Mouse (Mus musculus): ENCODE results near the gene Atn1.
A peak's percentile ranks its signal among the peaks of the same experiment; 100 is the strongest.
"Not testable (repeated sequence)": the region's sequence is repeated elsewhere in the genome, so short reads cannot be mapped to it uniquely, and the experiment has no call there.

Atn1 gene

DNA sequence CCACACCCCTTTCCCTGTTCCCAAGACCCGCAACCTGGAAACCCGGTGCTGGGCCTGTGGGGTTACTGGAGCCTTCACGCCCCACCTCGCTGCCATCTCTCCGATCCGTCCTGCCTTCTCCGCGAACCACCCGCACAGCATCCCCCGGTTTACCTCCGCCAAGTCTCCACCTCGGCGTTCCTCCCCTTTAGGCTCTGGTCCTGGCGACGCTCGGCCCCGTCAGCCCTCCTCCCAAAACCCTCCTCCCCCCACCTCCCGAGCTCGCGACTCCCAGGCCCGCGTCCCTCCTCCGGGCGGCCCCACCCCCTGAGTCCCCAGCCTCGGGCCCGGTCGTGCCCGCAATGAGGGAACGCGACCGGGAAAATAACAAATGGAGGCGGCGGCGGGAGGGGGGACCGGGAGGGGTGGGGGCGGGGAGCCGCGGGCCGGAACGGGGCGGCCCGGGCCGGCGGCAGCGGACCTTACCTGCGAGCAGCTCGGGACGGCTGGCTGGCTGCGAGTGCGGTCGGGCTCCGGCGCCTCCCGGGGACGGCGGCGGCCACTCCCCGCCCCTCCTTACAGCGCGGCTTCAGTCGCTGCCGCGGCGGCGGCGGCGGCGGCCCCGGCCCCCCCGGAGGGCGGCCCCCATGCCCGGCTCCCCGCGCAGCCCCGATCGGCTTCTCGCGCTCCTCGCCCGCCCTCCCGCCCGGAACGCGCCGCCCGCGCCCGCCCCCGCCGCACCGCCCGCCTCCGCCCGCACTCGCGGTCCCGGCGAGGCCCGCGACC is at the start of gene Atn1, which contains the start of gene Gm45234:
TSS of gene Atn1 (minus strand) at position 694 of the 765 bp plus-strand sequence.
TSS of gene Gm45234 (minus strand) at position 191 of the 765 bp plus-strand sequence.
- no peak for DNase-seq

DNA sequence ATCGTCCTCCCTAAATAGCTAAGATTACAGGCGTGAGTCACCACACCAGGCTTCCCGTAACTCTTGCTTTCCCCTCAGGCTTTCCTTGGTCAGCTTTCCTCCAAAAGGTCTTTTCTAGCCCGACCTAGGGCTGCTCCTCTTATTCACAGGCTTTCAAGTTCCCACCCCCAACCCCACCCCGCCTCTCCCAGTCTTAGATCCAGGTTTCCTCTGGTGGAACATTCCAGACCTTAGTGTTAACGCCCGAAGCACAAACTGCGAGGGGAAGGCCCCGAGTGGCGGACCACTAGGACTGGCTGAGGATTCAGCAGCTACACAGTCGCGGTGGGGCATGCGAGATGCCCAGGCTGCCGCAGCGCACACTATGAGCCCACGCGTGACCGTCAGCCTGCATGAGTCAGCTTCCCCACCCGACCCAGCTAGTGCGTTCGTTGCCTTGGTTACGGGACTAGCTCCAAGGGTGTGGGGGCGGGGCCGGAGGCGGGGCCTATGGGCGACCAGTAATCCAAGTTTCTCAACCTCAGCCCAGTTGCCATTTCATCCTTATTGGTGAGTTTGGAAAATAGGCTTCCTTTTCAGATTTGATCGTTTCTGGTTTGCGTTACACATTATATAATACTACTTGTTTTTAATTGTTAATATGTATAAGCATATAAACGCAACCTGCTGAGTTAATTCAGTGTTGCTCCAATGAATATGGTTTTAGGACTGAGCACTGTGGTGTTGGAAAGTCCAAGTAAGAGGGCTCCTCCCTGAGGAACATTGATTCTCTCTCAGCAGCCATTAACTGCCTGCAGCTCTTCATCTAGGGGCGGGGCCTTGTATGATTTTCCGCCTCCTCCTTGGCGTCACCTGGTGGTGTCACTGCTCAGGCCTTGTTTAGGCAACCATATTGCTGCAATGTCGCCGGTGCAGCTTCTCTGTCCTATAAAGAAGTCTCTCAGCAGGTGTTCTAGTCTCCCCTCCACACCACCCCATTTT is 49.3 kb upstream of the Atn1 start:
- peak; percentile 55 to 71 for DNase-seq

- no peak for DNase-seq
These were observed 48.0 kb upstream of the Atn1 start for GRCm38 (mm10) chr6:124804341-124804740.

DNA sequence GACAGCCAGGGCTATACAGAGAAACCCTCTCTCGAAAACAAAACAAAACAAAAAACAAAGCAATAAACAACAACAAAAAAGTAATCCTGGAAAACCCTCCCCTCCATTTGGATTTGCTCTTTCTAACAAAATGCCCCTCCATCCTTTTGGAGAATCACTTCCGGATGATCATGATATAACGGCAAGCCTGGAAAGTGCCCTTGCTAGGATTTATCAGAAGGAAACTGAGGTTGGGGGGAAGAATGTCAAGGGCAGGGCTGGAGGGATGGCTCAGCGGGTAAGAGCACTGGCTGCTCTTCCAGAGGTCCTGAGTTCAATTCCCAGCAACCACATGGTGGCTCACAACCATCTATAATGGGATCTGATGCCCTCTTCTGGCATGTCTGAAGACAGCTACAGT is 47.4 kb upstream of the Atn1 start:
- not testable (repeated sequence) for DNase-seq

DNA sequence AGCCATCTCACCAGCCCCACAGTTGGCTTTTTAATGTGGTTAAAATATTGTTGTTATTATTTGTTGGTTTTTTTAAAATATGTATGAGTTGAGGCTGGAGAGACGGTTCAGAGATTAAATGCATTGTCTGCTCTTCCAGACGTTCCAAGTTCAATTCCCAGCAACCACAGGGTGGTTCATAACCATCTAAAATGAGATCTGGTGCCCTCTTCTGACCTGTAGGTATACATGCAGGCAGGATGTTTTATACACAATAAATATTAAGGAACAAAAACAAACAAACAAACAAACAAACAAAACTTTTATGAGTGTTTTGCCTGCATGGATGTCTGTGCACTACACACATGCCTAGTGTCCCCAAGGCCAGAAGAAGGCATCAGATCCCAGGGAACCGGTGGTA is 46.7 kb upstream of the Atn1 start:
- no peak for DNase-seq

DNA sequence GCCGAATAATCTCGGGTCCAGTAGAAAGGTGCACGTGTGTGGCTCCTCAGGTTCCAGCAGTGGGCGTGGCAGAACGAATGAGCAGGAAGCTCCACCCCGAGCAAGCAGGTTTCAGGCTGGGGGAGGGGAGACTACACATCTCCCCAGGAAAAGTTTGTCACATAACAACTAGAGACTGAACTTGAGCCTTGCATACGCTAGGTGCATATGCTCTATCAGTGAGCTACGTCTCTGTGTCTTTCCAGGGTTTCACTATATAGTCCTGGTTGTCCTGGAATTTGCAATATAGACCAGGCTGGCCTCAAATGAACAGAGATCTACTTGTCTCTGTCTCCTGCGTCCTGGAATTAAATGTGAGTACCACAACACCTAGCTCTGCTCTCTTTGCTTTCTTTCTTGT is 46.1 kb upstream of the Atn1 start:
- not testable (repeated sequence) for DNase-seq

GRCm38 (mm10) chr6:124796200-124796599 is 39.9 kb upstream of the Atn1 start:
- DNase-seq, result no peak

DNA sequence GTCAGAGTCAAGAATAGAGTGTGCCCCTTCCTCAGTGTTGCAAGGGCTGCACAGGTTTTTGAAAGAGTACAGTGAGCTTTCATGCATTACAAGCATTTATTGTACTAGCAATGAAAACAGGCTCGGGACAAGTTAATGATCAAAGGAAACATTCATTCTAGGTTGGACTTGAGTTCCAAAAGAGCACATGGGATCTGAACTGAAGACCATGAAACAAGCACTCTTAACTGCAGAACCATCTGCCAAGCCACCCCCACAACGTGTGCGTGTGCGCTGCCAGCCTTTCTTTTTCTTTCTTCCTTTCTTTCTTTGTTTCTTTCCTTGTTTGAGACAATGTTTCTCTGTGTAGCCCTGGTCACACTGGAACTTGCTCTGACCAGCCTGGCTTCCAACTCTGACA is 39.5 kb upstream of the Atn1 start:
- no peak for DNase-seq

- no peak for DNase-seq
These were observed 35.6 kb upstream of the Atn1 start for GRCm38 (mm10) chr6:124791911-124792310.

DNA sequence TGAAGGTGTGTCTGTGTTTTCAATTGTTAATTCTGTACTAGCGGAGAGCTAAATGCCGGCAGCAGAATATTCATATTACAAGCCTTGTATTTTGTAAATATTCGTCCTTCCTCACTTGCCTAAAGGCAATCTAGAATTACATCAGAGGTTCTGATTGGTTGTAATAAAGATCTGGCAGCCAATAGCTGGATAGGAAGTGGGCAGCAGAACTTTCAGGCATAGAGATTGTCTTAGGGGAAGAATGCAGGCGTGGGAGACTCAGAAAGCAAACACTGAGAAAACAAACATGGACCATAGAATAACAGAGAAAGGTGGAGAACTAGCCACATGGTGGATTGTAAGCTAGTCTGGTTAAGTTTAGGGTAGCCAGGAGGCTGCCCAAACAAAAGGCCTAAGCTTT is 33.8 kb upstream of the Atn1 start:
- DNase-seq, result no peak

DNA sequence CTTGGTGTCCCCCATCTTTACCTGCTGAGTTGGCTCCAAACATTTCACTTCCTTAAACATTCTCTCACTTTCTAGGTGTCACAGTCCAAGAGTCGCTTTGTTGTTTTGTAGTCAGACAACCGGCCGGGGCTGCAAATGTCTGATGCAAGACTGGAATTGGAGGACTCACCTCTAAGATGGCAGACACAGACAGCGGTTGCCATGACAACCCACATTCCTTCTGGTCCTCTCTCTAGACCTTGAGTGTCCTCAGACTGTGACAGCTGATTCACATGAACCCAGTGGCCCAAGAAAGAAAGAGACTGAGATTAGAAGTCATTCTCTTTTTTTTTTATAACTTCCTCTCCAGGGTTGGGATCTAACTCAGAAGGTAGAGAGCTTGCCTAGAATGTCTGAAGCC is 33.2 kb upstream of the Atn1 start:
- no peak for DNase-seq

DNA sequence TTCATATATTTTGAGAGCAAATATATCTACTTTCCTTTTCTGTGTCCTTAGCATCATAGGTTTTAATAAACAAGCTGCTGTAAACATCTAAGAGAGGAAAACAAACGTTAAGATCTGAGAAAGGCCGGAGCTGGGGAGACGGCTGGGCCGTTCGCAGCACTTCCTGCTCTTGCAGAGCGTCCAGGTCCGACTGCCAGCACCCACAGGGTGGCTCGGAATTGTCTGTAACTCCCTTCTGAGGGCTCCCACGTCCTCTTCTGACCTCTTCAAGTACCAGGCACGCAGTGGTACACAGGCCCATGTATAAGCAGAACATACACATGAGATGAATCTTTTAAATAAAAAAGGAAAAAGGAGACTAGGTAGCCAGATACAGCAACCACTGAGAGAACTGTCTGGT is 31.4 kb upstream of the Atn1 start:
- DNase-seq, result no peak

DNA sequence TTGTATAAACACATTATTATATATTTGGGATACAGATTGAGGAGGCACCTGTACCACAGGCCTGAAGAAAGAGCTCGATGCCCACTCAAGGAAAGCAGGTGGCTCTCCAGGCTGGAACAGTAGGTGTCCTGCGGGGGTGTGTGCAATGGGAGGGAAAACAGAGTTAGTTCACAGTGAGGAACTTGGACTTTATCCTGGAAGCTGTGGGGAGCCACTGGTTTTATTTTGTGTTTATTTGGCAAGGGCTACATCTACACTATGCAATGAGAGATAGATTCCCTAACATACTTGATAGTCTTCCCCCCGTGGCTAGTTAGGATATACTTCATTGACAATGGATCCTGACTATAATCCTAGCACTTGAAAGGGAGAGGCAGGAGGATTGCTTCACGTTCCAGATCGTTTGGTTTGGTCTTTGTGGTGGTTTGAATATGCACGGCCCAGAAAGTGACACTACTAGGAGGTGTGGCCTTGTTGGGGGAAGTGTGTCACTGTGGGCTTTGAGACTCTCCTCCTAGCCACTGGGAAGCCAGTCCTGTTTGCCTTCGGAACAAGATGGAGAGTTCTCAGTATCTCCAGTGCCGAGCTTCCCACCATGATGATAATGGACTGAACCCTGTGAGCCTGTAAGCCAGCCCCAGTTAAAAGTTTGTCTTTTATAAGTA is 30.6 kb upstream of the Atn1 start:
- no peak for DNase-seq

DNA sequence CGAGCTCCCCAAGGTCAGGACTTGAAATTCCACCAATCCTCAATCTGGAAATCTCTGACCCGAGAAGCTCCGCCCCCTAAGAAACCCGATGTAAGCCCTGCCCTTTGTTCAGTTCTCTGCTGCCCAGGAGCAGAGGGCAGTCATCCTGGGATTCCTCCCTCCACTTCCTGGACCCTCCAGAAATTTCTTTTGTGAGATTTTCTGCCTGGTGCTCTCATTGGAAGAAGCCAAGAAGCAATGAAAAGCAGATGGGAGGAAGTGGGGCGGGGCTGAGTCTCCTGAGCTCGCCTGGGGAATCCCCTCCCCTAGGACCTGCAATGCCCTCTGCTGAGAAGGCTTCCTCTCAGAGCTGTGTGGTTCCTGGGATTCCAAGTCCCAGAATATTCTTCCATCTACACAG is 26.1 kb upstream of the Atn1 start:
- DNase-seq, result peak; percentile 52 to 56

- no peak for DNase-seq
These were observed 24.6 kb upstream of the Atn1 start for GRCm38 (mm10) chr6:124780917-124781316.

GRCm38 (mm10) chr6:124779984-124780416 is 23.7 kb upstream of the Atn1 start:
- no peak for DNase-seq

GRCm38 (mm10) chr6:124779222-124779983 is 23.1 kb upstream of the Atn1 start, which contains the start of gene Lrrc23:
Gene Lrrc23, minus strand, starts transcription at chr6:124779727.
- DNase-seq, result peak; percentile 51 to 74

DNA sequence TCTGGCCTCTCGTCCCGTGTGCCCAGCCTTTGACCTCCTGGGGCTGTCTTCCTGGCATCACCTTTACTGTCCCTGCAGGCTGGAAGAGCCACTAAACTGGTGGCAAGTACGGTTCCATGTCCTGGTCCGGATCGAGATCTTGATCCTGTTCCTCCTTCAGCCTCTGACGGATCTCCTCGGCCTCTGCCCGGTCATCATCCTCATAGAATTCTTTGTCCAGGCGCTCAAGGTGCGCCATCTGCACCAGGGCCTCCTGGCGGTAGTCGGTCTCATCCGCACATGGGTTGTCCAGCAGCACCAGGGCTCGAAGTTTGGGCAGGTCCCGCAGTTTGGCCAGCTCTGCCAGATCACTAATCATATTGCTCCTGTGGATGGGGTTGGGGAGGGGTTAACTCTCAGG is 14.2 kb upstream of the Atn1 start:
- DNase-seq, result no peak

GRCm38 (mm10) chr6:124770013-124770412 is 13.7 kb upstream of the Atn1 start:
- no peak for DNase-seq

- peak; percentile 36 to 53 for DNase-seq
These were observed 12.9 kb upstream of the Atn1 start, which contains the start of gene Eno2 for GRCm38 (mm10) chr6:124769101-124769765. Gene Eno2, minus strand, starts transcription at chr6:124769673.

DNA sequence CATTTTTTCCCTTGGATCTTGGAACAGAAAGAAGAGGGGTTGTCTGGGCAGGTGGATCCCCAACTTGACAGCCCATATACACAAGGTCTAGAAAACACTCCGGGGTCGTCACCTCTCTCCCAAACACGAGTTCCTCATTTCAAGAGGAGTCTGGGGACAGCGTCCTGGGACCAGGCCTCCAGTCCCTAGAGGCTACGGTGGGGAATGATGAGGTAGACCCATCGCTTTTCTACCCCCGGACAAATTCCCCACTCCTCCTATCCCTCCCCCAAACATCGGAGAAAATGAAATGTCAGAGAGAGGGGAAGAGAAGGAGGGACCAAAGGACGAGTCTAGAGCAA is 12.3 kb upstream of the Atn1 start:
- DNase-seq, result no peak

All from thymus, adult 18-20 months (tissue).